Mouse (Mus musculus) hindbrain, embryonic 15.5 days (tissue): Measurements from ENCODE around the gene Mvb12b. TPM values are rescaled to one million over a fixed set of nuclear protein-coding genes. Genes with fewer than 3 reads are reported as not detected.

Experiments
- ATAC-seq: fragments of 200-750 bp; cut with Nextera tagmentation; 2 replicates; pipeline ENCODE4 v1.8.0; 2017; ENCODE audit warnings: low read depth, moderate number of reproducible peaks, moderate TSS enrichment; ENCODE audit not compliant: low FRiP score
- H3K27ac ChIP-seq: fragments of 300-500 bp; sonication (generic); replicated peaks from 2 replicates; pipeline ENCODE4 v1.5.1; 2015; ENCODE audit warnings: mild to moderate bottlenecking, inconsistent platforms
- H3K27me3 ChIP-seq: fragments of 300-500 bp; sonication (generic); 2 replicates; pipeline ENCODE4 v1.6.1; 2015; ENCODE audit warnings: control low read depth, inconsistent platforms
- H3K36me3 ChIP-seq: fragments of 300-500 bp; sonication (generic); 2 replicates; pipeline ENCODE4 v1.6.1; 2015; ENCODE audit warnings: control low read depth, inconsistent platforms
- H3K4me1 ChIP-seq: fragments of 300-500 bp; sonication (generic); replicated peaks from 2 replicates; pipeline ENCODE4 v1.6.1; 2015; ENCODE audit warnings: control low read depth, inconsistent platforms
- H3K4me2 ChIP-seq: fragments of 300-500 bp; sonication (generic); 2 replicates; pipeline ENCODE4 v1.6.1; 2015; ENCODE audit warnings: moderate library complexity, mild to moderate bottlenecking, inconsistent platforms
- H3K4me3 ChIP-seq: fragments of 300-500 bp; sonication (generic); 2 replicates; pipeline ENCODE4 v1.5.1; 2015; ENCODE audit warnings: mild to moderate bottlenecking, inconsistent platforms
- H3K9ac ChIP-seq: fragments of 300-500 bp; sonication (generic); 2 replicates; pipeline ENCODE4 v1.6.1; 2015; ENCODE audit warnings: inconsistent platforms
- H3K9me3 ChIP-seq: fragments of 300-500 bp; sonication (generic); 2 replicates; pipeline ENCODE4 v1.6.1; 2016; ENCODE audit warnings: control low read depth, inconsistent platforms
- WGBS: fragments of 180-500 bp; shearing (Covaris S2); methylation state at CpG from one replicate; pipeline ENCODE4 v1.1.7; 2015; 5-methylcytosine and 5-hydroxymethylcytosine counted together
- polyA plus RNA-seq: library from polyadenylated mRNA; unstranded; fragments of >200 nt; fragmentation: Nextera tagmentation; extraction: Ambion mirVana; gene quantifications from 2 replicates; pipeline ENCODE4 v1.2.1, GENCODE M21; 2015

Mvb12b gene
- polyA plus RNA-seq, 1 experiment from 2014 or later = 66.2 TPM

DNA sequence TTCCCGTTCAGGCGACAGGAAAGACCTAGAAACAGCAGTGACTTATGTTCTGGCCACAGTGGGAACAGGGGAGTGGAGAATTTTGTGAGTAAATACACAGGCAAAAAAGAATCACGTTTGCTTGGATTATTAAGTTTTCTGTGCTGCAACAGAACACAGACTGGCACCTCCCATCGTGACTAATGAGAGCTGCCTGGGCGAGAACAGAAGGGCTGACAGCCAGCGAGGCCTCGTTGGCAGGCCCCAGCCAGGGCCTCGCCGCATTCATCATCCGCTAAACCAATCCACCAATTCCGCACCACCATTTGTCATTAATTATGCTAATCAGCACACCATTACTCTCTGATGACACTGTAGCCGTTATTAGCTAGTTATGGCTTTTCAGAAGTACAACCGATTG, 102.2 kb downstream of the Mvb12b start:
- ATAC-seq = peak; percentile 69
- 11% methylated on average over 13 of the region's 13 CpGs for WGBS
- H3K27ac ChIP-seq = peak overlapping the region; percentile 82
- H3K9me3 ChIP-seq = no peaks in the 10 kb centered on the region
- no peaks in the 10 kb centered on the region for H3K27me3 ChIP-seq
- peak overlapping the region; percentile 20; the same call in 1 of the 2 replicates for H3K9ac ChIP-seq
- peaks cover 64% of the 10 kb centered on the region for H3K4me1 ChIP-seq
- H3K4me2 ChIP-seq = no peak overlapping the region
- H3K36me3 ChIP-seq = no peaks in the 10 kb centered on the region
- no peak overlapping the region for H3K4me3 ChIP-seq

DNA sequence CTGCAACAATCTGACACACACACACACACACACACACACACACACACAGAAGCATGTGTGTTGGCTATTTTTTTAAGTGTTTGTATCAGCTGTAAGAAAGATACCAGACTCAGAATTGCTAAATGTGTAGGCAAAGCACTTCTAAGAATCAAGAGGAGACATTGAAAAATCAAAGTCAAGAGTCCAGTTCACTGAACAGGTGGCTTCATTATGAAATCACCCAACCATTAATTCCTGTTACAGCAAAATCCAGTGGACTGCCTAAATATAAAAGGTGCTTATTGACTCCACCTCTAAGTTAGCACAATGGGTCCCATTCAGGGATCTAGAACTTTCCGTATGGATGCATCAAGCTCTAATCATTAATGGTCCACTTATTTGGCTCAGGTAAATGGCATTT, 103.0 kb downstream of the Mvb12b start:
- WGBS = 38% methylated on average over 1 of the region's 1 CpGs
- Histone ChIP-seq H3K4me1 (peaks cover 56% of the 10 kb centered on the region), H3K27ac (peak overlapping the region; percentile 24; the same call in 1 of the 2 replicates)

DNA sequence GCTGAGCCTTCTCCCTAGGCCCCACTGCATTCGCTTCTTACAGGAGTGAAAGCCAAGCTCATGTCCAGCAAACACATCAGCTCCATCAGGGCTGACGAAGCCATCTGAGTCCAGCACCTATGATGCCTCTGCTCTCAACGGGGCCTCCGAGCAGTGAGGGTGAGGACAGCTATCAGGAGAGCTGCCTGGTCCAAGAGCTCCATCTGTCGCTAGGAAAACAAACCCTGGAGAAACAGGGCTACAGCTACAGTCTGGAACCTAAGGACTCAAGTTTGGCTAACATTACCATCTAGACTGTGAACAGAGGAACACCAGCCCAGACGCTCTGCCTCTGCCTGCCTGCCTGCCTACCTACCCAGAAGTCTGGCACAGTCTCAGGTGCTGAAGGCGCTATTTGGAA, 104.3 kb downstream of the Mvb12b start:
- Histone ChIP-seq H3K4me3 (no peak overlapping the region), H3K9ac (no peak overlapping the region), H3K4me1 (peaks cover 51% of the 10 kb centered on the region), H3K9me3 (no peaks in the 10 kb centered on the region), H3K27me3 (no peaks in the 10 kb centered on the region), H3K27ac (peak overlapping the region; percentile 24; the same call in 1 of the 2 replicates), H3K36me3 (no peaks in the 10 kb centered on the region), H3K4me2 (no peak overlapping the region)
- no peak for ATAC-seq
- WGBS = 80% methylated on average over 7 of the region's 7 CpGs

More for the DNA sequence above, 103.0 kb downstream of the Mvb12b start:
- Histone ChIP-seq H3K4me3 (no peak overlapping the region), H3K27me3 (no peaks in the 10 kb centered on the region), H3K9me3 (no peaks in the 10 kb centered on the region), H3K9ac (no peak overlapping the region), H3K36me3 (no peaks in the 10 kb centered on the region), H3K4me2 (no peak overlapping the region)
- no peak for ATAC-seq

DNA sequence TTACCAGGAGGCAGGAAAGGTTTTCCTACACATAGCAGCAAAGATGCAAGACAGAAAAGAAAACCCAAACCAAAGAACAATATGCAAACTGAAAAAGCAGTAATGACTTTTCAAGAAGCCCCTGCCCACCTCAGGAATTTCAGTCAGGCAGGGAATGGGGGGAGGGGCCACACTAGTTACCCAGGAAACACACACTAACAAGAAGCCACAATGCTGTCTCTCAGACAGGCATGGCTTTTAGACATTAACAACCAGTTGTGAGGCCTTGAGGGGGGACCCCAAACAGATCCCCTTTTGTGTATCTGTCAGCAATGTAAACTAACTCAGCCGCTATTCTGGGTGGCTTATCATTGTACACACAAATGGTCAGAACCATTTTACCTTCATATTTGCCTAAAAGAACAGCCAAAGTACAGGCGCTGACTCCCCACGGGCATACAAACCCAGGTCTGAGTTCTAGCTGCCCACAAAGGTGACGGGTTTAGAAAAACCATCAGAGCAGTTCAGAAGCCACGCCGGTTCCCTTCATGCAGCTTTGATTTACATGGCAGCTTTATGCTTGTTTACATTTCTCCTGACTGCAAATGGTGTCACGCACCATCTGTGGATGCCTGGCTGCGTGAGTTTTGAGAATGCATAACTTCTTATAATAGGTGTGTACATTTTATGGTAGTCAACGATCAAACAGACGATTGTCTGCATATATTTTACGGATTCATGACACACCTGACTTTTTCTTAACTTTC, 105.9 kb downstream of the Mvb12b start:
- Histone ChIP-seq H3K4me3 (no peak overlapping the region), H3K27me3 (no peaks in the 10 kb centered on the region), H3K36me3 (peaks cover 5% of the 10 kb centered on the region; the same call in 1 of the 2 replicates), H3K9ac (no peak overlapping the region), H3K4me2 (no peak overlapping the region), H3K27ac (peak overlapping the region; percentile 3; the same call in 1 of the 2 replicates), H3K4me1 (peaks cover 37% of the 10 kb centered on the region), H3K9me3 (no peaks in the 10 kb centered on the region)
- no peak for ATAC-seq
- WGBS = 36% methylated on average over 11 of the region's 11 CpGs

DNA sequence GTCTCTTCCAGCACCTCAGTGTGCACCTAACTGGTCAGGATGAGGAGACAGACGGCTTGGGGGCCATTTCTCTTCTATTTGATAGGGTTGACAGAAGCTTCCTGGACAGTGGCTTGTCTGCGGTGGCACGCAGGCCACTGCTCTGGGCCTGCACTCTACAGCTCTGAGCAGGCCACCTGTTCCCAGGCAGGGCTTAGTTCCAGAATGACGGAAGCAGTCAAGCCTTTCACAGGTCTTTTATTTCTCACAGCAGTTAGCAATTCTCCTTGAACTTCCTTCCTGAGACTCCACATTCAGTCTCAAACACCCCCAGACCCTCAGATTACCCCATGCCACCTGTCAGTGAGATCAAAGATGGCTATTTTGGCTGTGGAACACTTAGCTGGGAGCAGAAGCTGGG, 109.3 kb downstream of the Mvb12b start:
- peaks cover 30% of the 10 kb centered on the region for H3K4me1 ChIP-seq
- 90% methylated on average over 4 of the region's 4 CpGs for WGBS
- no peaks in the 10 kb centered on the region for H3K27me3 ChIP-seq
- no peak overlapping the region for H3K4me2 ChIP-seq
- peaks cover 5% of the 10 kb centered on the region; the same call in 1 of the 2 replicates for H3K36me3 ChIP-seq
- H3K27ac ChIP-seq = no peak overlapping the region
- H3K9me3 ChIP-seq = no peaks in the 10 kb centered on the region
- H3K9ac ChIP-seq = no peak overlapping the region
- ATAC-seq = no peak
- H3K4me3 ChIP-seq = no peak overlapping the region

DNA sequence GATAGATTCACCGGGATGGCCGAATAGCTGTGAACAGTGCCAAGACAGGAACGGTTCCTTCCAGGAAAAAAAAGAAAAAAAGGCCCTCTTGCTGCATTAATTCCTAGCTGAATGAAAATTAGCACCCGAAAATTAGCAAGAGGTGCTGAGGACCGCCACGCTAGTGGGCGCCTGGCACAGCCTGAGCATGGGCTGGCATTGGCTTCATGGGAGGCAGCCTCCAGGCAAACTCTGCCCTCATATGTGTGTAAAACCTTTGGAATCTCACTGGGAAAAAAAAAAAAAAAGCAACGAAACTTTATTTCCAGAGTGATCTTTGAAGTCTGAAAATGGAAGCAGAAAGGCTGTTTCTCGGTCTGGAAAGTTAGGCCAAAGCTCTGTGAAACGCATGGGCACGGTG, 110.7 kb downstream of the Mvb12b start:
- Histone ChIP-seq H3K4me3 (no peak overlapping the region), H3K36me3 (peaks cover 5% of the 10 kb centered on the region; the same call in 1 of the 2 replicates), H3K27ac (no peak overlapping the region), H3K4me2 (no peak overlapping the region), H3K27me3 (no peaks in the 10 kb centered on the region), H3K9me3 (no peaks in the 10 kb centered on the region), H3K9ac (no peak overlapping the region), H3K4me1 (peaks cover 38% of the 10 kb centered on the region)
- ATAC-seq = no peak
- 91% methylated on average over 11 of the region's 11 CpGs for WGBS

DNA sequence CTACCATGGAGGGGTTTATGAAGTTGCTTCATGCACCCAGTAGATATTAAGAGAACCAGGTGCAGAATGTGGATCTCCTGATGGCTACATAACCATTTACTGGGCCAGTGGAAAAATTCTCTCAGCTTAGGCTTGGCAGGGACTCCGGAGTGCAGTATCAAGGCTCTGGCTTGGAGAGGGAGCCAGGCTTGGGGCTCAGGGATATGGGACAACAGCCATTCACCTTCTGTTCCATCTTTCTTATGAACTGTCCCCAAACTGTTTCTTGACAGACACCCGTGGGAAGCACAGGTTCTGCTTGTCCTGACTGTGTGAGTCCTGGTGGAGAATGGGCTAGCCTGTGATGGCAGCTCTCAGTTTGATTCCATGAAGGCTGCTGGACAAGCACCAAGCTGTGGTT, 112.9 kb downstream of the Mvb12b start:
- no peaks in the 10 kb centered on the region for H3K9me3 ChIP-seq
- H3K36me3 ChIP-seq = peaks cover 5% of the 10 kb centered on the region; the same call in 1 of the 2 replicates
- H3K27me3 ChIP-seq = no peaks in the 10 kb centered on the region
- H3K4me3 ChIP-seq = no peak overlapping the region
- peaks cover 37% of the 10 kb centered on the region for H3K4me1 ChIP-seq
- no peak overlapping the region for H3K4me2 ChIP-seq
- no peak overlapping the region for H3K9ac ChIP-seq
- 90% methylated on average over 2 of the region's 2 CpGs for WGBS
- ATAC-seq = no peak
- no peak overlapping the region for H3K27ac ChIP-seq

DNA sequence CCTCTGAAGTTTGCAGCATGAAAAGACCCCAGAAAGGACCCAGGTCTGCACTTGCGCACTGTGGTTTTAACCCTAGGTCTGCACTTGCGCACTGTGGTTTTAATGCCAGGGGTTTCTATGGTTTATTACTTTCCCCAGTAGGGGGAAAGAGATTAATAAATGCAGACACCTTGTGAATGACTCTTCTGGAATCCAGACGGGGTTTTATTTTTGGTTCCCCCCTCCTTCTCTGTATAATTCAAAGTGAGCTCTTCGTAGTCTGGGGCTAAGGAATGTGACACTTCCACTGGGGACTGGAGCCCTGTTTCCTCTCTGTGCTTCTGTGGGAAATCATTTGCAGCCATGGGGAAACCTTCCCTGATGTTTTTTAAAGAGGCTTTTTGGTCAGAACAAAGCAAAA, 113.6 kb downstream of the Mvb12b start:
- Histone ChIP-seq H3K4me3 (no peak overlapping the region), H3K9me3 (no peaks in the 10 kb centered on the region), H3K27me3 (no peaks in the 10 kb centered on the region), H3K4me1 (peaks cover 33% of the 10 kb centered on the region), H3K9ac (no peak overlapping the region), H3K4me2 (no peak overlapping the region), H3K36me3 (peaks cover 5% of the 10 kb centered on the region; the same call in 1 of the 2 replicates), H3K27ac (no peak overlapping the region; the same call in 1 of the 2 replicates)
- ATAC-seq = no peak
- WGBS = 55% methylated on average over 4 of the region's 4 CpGs

DNA sequence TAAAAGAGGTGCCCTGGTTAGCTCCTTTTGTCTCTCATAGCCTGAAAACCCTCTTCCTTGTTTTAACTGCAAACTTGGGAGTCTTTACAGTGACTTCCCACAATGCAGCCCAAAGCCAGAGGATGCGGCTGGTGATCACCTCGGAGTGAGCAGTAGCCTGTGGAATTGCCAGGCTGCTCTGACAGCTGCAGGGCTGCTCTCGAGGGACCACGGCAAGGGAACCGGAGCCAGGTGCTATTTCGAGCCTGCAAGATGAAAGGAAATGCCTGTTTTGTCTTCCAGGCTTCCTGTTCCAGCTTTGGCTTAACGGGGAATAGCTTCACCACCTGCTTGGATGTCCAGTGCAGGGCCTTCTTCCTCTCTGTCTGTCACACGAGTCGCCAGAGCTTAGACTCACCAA, 115.3 kb downstream of the Mvb12b start:
- Histone ChIP-seq H3K27ac (peak overlapping the region; percentile 68), H3K9ac (no peak overlapping the region), H3K9me3 (no peaks in the 10 kb centered on the region), H3K36me3 (peaks cover 2% of the 10 kb centered on the region; the same call in 1 of the 2 replicates), H3K4me2 (no peak overlapping the region), H3K27me3 (no peaks in the 10 kb centered on the region), H3K4me1 (peaks cover 37% of the 10 kb centered on the region), H3K4me3 (no peak overlapping the region)
- no peak for ATAC-seq
- 31% methylated on average over 9 of the region's 9 CpGs for WGBS

DNA sequence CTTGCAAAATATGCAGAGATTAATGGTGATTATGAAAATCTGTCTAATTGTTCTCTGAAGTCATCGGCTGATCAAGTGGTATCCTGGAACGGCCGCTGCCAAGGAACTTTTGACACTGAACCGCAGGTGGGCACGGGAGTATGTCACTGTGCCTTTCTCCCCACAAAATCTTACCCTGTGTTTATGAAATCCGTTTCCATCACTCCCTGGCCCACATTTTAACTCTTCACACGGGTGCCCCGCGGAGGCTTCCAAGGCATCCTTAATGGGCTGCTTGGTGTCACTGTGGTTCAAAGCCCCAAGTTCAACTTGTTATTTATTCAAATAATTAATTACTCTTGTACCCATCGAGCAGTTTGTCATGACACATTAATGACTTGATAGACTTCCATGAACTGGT, 116.4 kb downstream of the Mvb12b start:
- no peaks in the 10 kb centered on the region for H3K36me3 ChIP-seq
- no peak overlapping the region for H3K9ac ChIP-seq
- no peak overlapping the region for H3K4me2 ChIP-seq
- ATAC-seq = no peak
- H3K9me3 ChIP-seq = no peaks in the 10 kb centered on the region
- no peak overlapping the region for H3K27ac ChIP-seq
- no peak overlapping the region for H3K4me3 ChIP-seq
- WGBS = 47% methylated on average over 10 of the region's 10 CpGs
- H3K4me1 ChIP-seq = peaks cover 37% of the 10 kb centered on the region
- no peaks in the 10 kb centered on the region for H3K27me3 ChIP-seq

DNA sequence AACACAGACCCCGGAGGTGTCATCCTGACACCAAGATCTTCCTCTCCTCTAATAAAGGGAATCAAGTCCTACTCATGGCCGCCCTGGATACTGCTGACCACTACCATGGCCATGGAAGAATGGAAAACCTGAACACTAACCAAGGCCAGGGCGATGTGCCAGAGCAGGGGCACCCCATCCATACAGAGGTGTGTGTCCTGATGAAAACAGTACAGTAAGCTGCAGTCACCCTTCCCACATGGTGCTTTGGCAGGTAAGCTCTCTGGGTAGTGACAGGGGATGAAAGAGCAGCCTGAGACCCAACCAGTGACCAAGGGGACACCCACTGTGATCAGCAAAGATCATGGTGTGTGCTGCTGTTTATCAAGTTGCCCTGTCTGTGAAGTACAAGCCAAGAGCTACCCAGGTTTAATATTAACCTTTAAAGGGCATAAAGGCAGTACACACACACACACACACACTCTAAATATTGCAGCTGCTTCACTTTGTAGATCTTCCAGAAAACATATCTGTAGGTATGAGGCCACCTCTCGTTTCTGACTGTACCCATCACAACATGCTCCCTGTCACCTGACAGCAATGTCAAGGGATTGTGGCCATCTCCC, 117.1 kb downstream of the Mvb12b start:
- WGBS = 89% methylated on average over 4 of the region's 4 CpGs
- H3K4me3 ChIP-seq = no peak overlapping the region
- no peaks in the 10 kb centered on the region for H3K27me3 ChIP-seq
- no peaks in the 10 kb centered on the region for H3K36me3 ChIP-seq
- no peak overlapping the region for H3K9ac ChIP-seq
- H3K4me1 ChIP-seq = peaks cover 37% of the 10 kb centered on the region
- ATAC-seq = no peak
- H3K4me2 ChIP-seq = no peak overlapping the region
- H3K27ac ChIP-seq = no peak overlapping the region
- H3K9me3 ChIP-seq = no peaks in the 10 kb centered on the region

DNA sequence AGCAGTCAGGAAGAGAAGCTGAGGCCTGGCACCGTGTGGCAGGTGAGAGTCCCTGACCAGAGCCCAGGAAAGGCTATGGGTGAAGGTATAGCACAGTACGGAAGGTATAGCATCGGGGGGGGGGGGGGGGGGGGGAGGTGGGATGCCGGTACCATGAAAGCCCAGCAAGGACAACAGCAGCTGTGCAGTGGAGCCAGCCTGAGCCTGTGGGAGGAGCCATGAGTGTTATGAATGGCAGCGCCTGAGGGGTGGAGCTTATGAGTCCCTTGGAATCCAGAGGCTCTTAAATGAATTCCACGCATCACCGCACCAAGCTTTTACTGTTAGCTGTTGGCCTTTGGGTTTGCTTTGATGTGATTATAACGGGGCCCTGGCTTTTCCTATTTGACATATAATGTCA, 123.3 kb downstream of the Mvb12b start:
- Histone ChIP-seq H3K4me3 (no peak overlapping the region), H3K9me3 (no peaks in the 10 kb centered on the region), H3K27ac (no peak overlapping the region), H3K27me3 (no peaks in the 10 kb centered on the region), H3K36me3 (0 out of 2 replicates have a peak, but pooled peaks cover 7% of the 10 kb centered on the region), H3K9ac (no peak overlapping the region), H3K4me1 (peaks cover 22% of the 10 kb centered on the region), H3K4me2 (no peak overlapping the region)
- WGBS = 47% methylated on average over 7 of the region's 8 CpGs
- no peak for ATAC-seq
